Mouse (Mus musculus): ENCODE measurements around the gene Cdk9. TPM values are rescaled to one million over a fixed set of nuclear protein-coding genes. Genes with fewer than 3 reads are reported as not detected.

The Cdk9 gene
- total and polyA plus RNA-seq, 3 experiments, result 31.7 to 129 (median 68.7) TPM

GRCm38 (mm10) chr2:32671907-32672595 lies 40.8 kb downstream of the Cdk9 start:
- Histone ChIP-seq H3K27me3 (ENCODE audit: insufficient read depth, low read length) (peaks cover 19% of the 10 kb centered on the region; the same call in 1 of the 2 replicates), H3K9me3 (replicated peaks) (peaks cover 3% of the 10 kb centered on the region; the same call in 1 of the 2 replicates), H3K36me3 (replicated peaks) (peaks cover 56% of the 10 kb centered on the region), H3K4me3 (ENCODE audit: low read depth, low read length) (no peak overlapping the region), H3K4me1 (ENCODE audit: insufficient read depth, low read depth, low read length) (peaks cover 22% of the 10 kb centered on the region)
- no peak for TF ChIP-seq CTCF (IDR thresholded peaks at IDR 0.05; ENCODE audit: low read depth, low read length)
- DNase-seq (ENCODE audit: low spot score), result no peak
- ATAC-seq (ENCODE audit: extremely low read depth, insufficient number of reproducible peaks, low FRiP score, poor library complexity, severe bottlenecking), result no peak

- no peak overlapping the region for H3K4me3 ChIP-seq (ENCODE audit: low read depth, low read length)
- ATAC-seq (ENCODE audit: extremely low read depth, insufficient number of reproducible peaks, low FRiP score, poor library complexity, severe bottlenecking), result no peak
- TF ChIP-seq TAL1 (conservative IDR thresholded peaks at IDR 0.05; ENCODE audit: low read depth, low read length) (no peak), GATA1 (IDR thresholded peaks at IDR 0.05; ENCODE audit: borderline replicate concordance, low read length) (no peak), GATA2 (IDR thresholded peaks at IDR 0.05; ENCODE audit: borderline replicate concordance, low read depth, low read length) (no peak), CTCF (IDR thresholded peaks at IDR 0.05; ENCODE audit: low read depth, low read length) (no peak), POLR2AphosphoS5 (IDR thresholded peaks at IDR 0.05; ENCODE audit: insufficient replicate concordance, low read depth, low read length) (no peak)
- no peaks in the 10 kb centered on the region for H3K9me3 ChIP-seq (replicated peaks)
- H3K27me3 ChIP-seq (ENCODE audit: insufficient read depth, low read length), result peaks cover 19% of the 10 kb centered on the region; the same call in 1 of the 2 replicates
- H3K36me3 ChIP-seq (replicated peaks), result peaks cover 57% of the 10 kb centered on the region
- no peak for DNase-seq (ENCODE audit: low spot score)
- H3K4me1 ChIP-seq (ENCODE audit: insufficient read depth, low read depth, low read length), result peaks cover 22% of the 10 kb centered on the region
Observed at GRCm38 (mm10) chr2:32671147-32671546, 41.7 kb downstream of the Cdk9 start.

GRCm38 (mm10) chr2:32669876-32670275 lies 43.0 kb downstream of the Cdk9 start:
- ATAC-seq (ENCODE audit: extremely low read depth, insufficient number of reproducible peaks, low FRiP score, poor library complexity, severe bottlenecking), result no peak

GRCm38 (mm10) chr2:32668176-32668575 lies 44.7 kb downstream of the Cdk9 start:
- H3K4me1 ChIP-seq (ENCODE audit: insufficient read depth, low read depth, low read length), result peaks cover 28% of the 10 kb centered on the region
- peaks cover 48% of the 10 kb centered on the region for H3K36me3 ChIP-seq (replicated peaks)
- no peak for TF ChIP-seq TAL1 (conservative IDR thresholded peaks at IDR 0.05; ENCODE audit: low read depth, low read length)
- no peak for TF ChIP-seq GATA1 (IDR thresholded peaks at IDR 0.05; ENCODE audit: borderline replicate concordance, low read length)
- TF ChIP-seq POLR2AphosphoS5 (IDR thresholded peaks at IDR 0.05; ENCODE audit: insufficient replicate concordance, low read depth, low read length), result no peak
- no peak for TF ChIP-seq GATA2 (IDR thresholded peaks at IDR 0.05; ENCODE audit: borderline replicate concordance, low read depth, low read length)
- no peak for TF ChIP-seq CTCF (IDR thresholded peaks at IDR 0.05; ENCODE audit: low read depth, low read length)
- no peak overlapping the region for H3K4me3 ChIP-seq (ENCODE audit: low read depth, low read length)
- no peaks in the 10 kb centered on the region for H3K9me3 ChIP-seq (replicated peaks)
- no peak for DNase-seq (ENCODE audit: low spot score)
- H3K27me3 ChIP-seq (ENCODE audit: insufficient read depth, low read length), result peaks cover 23% of the 10 kb centered on the region; the same call in 1 of the 2 replicates
- no peak for ATAC-seq (ENCODE audit: extremely low read depth, insufficient number of reproducible peaks, low FRiP score, poor library complexity, severe bottlenecking)

More at GRCm38 (mm10) chr2:32669876-32670275, 43.0 kb downstream of the Cdk9 start:
- Histone ChIP-seq H3K4me1 (ENCODE audit: insufficient read depth, low read depth, low read length) (peaks cover 33% of the 10 kb centered on the region), H3K36me3 (replicated peaks) (peaks cover 61% of the 10 kb centered on the region), H3K27me3 (ENCODE audit: insufficient read depth, low read length) (peaks cover 23% of the 10 kb centered on the region; the same call in 1 of the 2 replicates), H3K4me3 (ENCODE audit: low read depth, low read length) (no peak overlapping the region), H3K9me3 (replicated peaks) (no peaks in the 10 kb centered on the region)
- DNase-seq (ENCODE audit: low spot score), result no peak
- TF ChIP-seq GATA1 (IDR thresholded peaks at IDR 0.05; ENCODE audit: borderline replicate concordance, low read length) (no peak), POLR2AphosphoS5 (IDR thresholded peaks at IDR 0.05; ENCODE audit: insufficient replicate concordance, low read depth, low read length) (no peak), CTCF (IDR thresholded peaks at IDR 0.05; ENCODE audit: low read depth, low read length) (no peak), TAL1 (conservative IDR thresholded peaks at IDR 0.05; ENCODE audit: low read depth, low read length) (no peak), GATA2 (IDR thresholded peaks at IDR 0.05; ENCODE audit: borderline replicate concordance, low read depth, low read length) (no peak)

GRCm38 (mm10) chr2:32667775-32668174 lies 45.1 kb downstream of the Cdk9 start:
- H3K36me3 ChIP-seq (replicated peaks), result peaks cover 44% of the 10 kb centered on the region
- peaks cover 24% of the 10 kb centered on the region for H3K4me1 ChIP-seq (ENCODE audit: insufficient read depth, low read depth, low read length)
- H3K4me3 ChIP-seq (ENCODE audit: low read depth, low read length), result no peak overlapping the region
- ATAC-seq (ENCODE audit: extremely low read depth, insufficient number of reproducible peaks, low FRiP score, poor library complexity, severe bottlenecking) (no peak), DNase-seq (ENCODE audit: low spot score) (no peak)
- TF ChIP-seq GATA2 (IDR thresholded peaks at IDR 0.05; ENCODE audit: borderline replicate concordance, low read depth, low read length) (no peak), TAL1 (conservative IDR thresholded peaks at IDR 0.05; ENCODE audit: low read depth, low read length) (no peak), CTCF (IDR thresholded peaks at IDR 0.05; ENCODE audit: low read depth, low read length) (no peak), GATA1 (IDR thresholded peaks at IDR 0.05; ENCODE audit: borderline replicate concordance, low read length) (no peak), POLR2AphosphoS5 (IDR thresholded peaks at IDR 0.05; ENCODE audit: insufficient replicate concordance, low read depth, low read length) (no peak)
- peaks cover 23% of the 10 kb centered on the region; the same call in 1 of the 2 replicates for H3K27me3 ChIP-seq (ENCODE audit: insufficient read depth, low read length)
- H3K9me3 ChIP-seq (replicated peaks), result no peaks in the 10 kb centered on the region

- H3K4me1 ChIP-seq (ENCODE audit: insufficient read depth, low read depth, low read length), result peaks cover 35% of the 10 kb centered on the region
- DNase-seq (ENCODE audit: low spot score) (no peak), ATAC-seq (ENCODE audit: extremely low read depth, insufficient number of reproducible peaks, low FRiP score, poor library complexity, severe bottlenecking) (no peak)
- H3K9me3 ChIP-seq (replicated peaks), result no peaks in the 10 kb centered on the region
- peaks cover 38% of the 10 kb centered on the region for H3K36me3 ChIP-seq (replicated peaks)
- H3K4me3 ChIP-seq (ENCODE audit: low read depth, low read length), result no peak overlapping the region
- no peak for TF ChIP-seq GATA1 (IDR thresholded peaks at IDR 0.05; ENCODE audit: borderline replicate concordance, low read length)
- TF ChIP-seq CTCF (IDR thresholded peaks at IDR 0.05; ENCODE audit: low read depth, low read length), result no peak
- no peak for TF ChIP-seq TAL1 (conservative IDR thresholded peaks at IDR 0.05; ENCODE audit: low read depth, low read length)
- TF ChIP-seq GATA2 (IDR thresholded peaks at IDR 0.05; ENCODE audit: borderline replicate concordance, low read depth, low read length), result no peak
- TF ChIP-seq POLR2AphosphoS5 (IDR thresholded peaks at IDR 0.05; ENCODE audit: insufficient replicate concordance, low read depth, low read length), result no peak
- peaks cover 10% of the 10 kb centered on the region; the same call in 1 of the 2 replicates for H3K27me3 ChIP-seq (ENCODE audit: insufficient read depth, low read length)
Observed at GRCm38 (mm10) chr2:32665853-32666252, 47.0 kb downstream of the Cdk9 start.

All from G1E (cell line).